Mouse (Mus musculus) kidney, adult 18-20 months (tissue): ENCODE data around the gene Otud7a.

Experiments
- DNase-seq: peaks from one replicate; pipeline ENCODE4 v3.0.0; 2021

Gene Otud7a

DNA sequence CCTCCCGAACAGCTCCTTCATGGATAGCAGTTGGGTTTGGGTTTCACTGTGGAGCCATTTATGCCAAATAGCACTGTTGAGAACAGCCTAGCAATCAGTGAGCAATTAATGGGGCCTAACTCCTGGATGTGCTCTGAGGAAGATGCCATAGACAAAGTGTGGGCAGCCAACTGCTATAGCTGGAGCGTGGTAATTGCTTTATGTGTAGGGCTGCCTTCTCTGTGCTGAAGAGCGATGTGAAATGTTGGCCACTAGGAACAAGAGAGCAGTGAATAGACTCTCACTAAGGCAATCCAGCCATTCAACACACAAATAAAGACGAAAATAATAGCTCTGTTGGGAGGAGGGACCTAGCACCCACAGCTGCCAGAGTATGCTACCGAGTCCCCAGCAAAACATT, 345.2 kb downstream of the Otud7a start:
- no peak for DNase-seq

GRCm38 (mm10) chr7:63796001-63796632, 351.6 kb downstream of the Otud7a start:
- no peak for DNase-seq

- DNase-seq, result no peak
These were observed 353.9 kb downstream of the Otud7a start for GRCm38 (mm10) chr7:63798446-63798845.

GRCm38 (mm10) chr7:63799304-63799703, 354.8 kb downstream of the Otud7a start:
- DNase-seq, result no peak

- DNase-seq, result peak; percentile 62
These were observed 358.2 kb downstream of the Otud7a start for GRCm38 (mm10) chr7:63802751-63803150.
